Mouse (Mus musculus) heart, postnatal 0 days (tissue): Measurements from ENCODE around the gene Ptgdr2. TPM values are rescaled to one million over a fixed set of nuclear protein-coding genes. Genes with fewer than 3 reads are reported as not detected.
A peak's percentile ranks its signal among the peaks of the same experiment; 100 is the strongest.

Experiments used
- ATAC-seq: fragments of 200-750 bp; cut with Nextera tagmentation; 2 replicates; pipeline ENCODE4 v1.8.0; 2017; ENCODE audit warnings: low read depth, moderate number of reproducible peaks, moderate library complexity; ENCODE audit not compliant: insufficient read depth
- DNase-seq: peaks from one replicate; pipeline ENCODE4 v3.0.0-alpha.2; 2016; ENCODE audit warnings: low spot score
- H3K27ac ChIP-seq: fragments of 300-500 bp; sonication (generic); 2 replicates; pipeline ENCODE4 v1.5.1; 2014; ENCODE audit warnings: low read depth, mild to moderate bottlenecking
- H3K27me3 ChIP-seq: fragments of 300-500 bp; sonication (generic); 2 replicates; pipeline ENCODE4 v1.6.1; 2014; ENCODE audit warnings: low read length, mixed read lengths; ENCODE audit not compliant: control insufficient read depth, insufficient read depth
- H3K36me3 ChIP-seq: fragments of 300-500 bp; sonication (generic); replicated peaks from 2 replicates; pipeline ENCODE4 v1.6.1; 2014; ENCODE audit warnings: low read length, mixed read lengths; ENCODE audit not compliant: control insufficient read depth, insufficient read depth
- H3K4me1 ChIP-seq: fragments of 300-500 bp; sonication (generic); 2 replicates; pipeline ENCODE4 v1.6.1; 2014; ENCODE audit warnings: antibody characterized with exemption; ENCODE audit not compliant: control insufficient read depth, insufficient read depth
- H3K4me2 ChIP-seq: fragments of 300-500 bp; sonication (generic); 2 replicates; pipeline ENCODE4 v1.6.1; 2014; ENCODE audit warnings: low read depth, mild to moderate bottlenecking, low read length, moderate library complexity
- H3K4me3 ChIP-seq: fragments of 300-500 bp; sonication (generic); 2 replicates; pipeline ENCODE4 v1.5.1; 2014; ENCODE audit warnings: low read depth, low read length
- H3K9ac ChIP-seq: fragments of 300-500 bp; sonication (generic); replicated peaks from 2 replicates; pipeline ENCODE4 v1.6.1; 2014; ENCODE audit warnings: low read depth, low read length, mixed read lengths
- H3K9me3 ChIP-seq: fragments of 300-500 bp; sonication (generic); replicated peaks from 2 replicates; pipeline ENCODE4 v1.6.1; 2016; ENCODE audit warnings: low read length; ENCODE audit not compliant: control insufficient read depth
- CTCF ChIP-seq: IDR thresholded peaks from 2 replicates; pipeline ENCODE4 v1.5.1; 2016; ENCODE audit warnings: antibody characterized with exemption, control low read depth, low read depth
- EP300 ChIP-seq: IDR thresholded peaks from 2 replicates; pipeline ENCODE4 v1.6.1; 2016; ENCODE audit warnings: antibody characterized with exemption, low read depth
- WGBS: fragments of 180-500 bp; shearing (Covaris S2); extraction: QIAGEN DNeasy Blood & Tissue Kit; methylation state at CpG from one replicate; pipeline ENCODE4 v1.1.7; 2014; 5-methylcytosine and 5-hydroxymethylcytosine counted together
- polyA plus RNA-seq: library from polyadenylated mRNA; unstranded; fragments of >200 nt; fragmentation: Nextera tagmentation; extraction: Ambion mirVana; gene quantifications from 2 replicates; pipeline ENCODE4 v1.2.1, GENCODE M21; 2015
- total RNA-seq: library from RNA; depleted of rRNA; stranded (reverse); fragments of >200 nt; gene quantifications from 2 replicates; pipeline ENCODE4 v1.2.3, GENCODE M21; 2014; ENCODE audit warnings: low replicate concordance

Gene Ptgdr2
- total and polyA plus RNA-seq, 2 experiments from 2014 or later, result 0.04 to 0.11 TPM

GRCm38 (mm10) chr19:10907891-10908290 lies 29.1 kb upstream of the Ptgdr2 start:
- WGBS, result 36% methylated on average over 3 of the region's 3 CpGs
- H3K4me1 ChIP-seq, result peaks cover 35% of the 10 kb centered on the region; the same call in 1 of the 2 replicates
- H3K4me2 ChIP-seq, result no peak overlapping the region
- no peak for TF ChIP-seq EP300
- peak; percentile 86 for TF ChIP-seq CTCF
- no peak overlapping the region for H3K4me3 ChIP-seq
- H3K9me3 ChIP-seq, result no peaks in the 10 kb centered on the region
- H3K27me3 ChIP-seq, result no peaks in the 10 kb centered on the region
- H3K27ac ChIP-seq, result peak overlapping the region; percentile 94
- ATAC-seq (no peak), DNase-seq (peak; percentile 70)
- H3K36me3 ChIP-seq, result peaks cover 43% of the 10 kb centered on the region
- H3K9ac ChIP-seq, result no peak overlapping the region

- peaks cover 40% of the 10 kb centered on the region for H3K4me1 ChIP-seq
- TF ChIP-seq CTCF (no peak), EP300 (peak; percentile 85)
- peaks cover 30% of the 10 kb centered on the region for H3K36me3 ChIP-seq
- no peak overlapping the region for H3K4me2 ChIP-seq
- H3K4me3 ChIP-seq, result no peak overlapping the region
- ATAC-seq (peak; percentile 65), DNase-seq (peak; percentile 71)
- 17% methylated on average over 6 of the region's 6 CpGs for WGBS
- no peaks in the 10 kb centered on the region for H3K9me3 ChIP-seq
- no peaks in the 10 kb centered on the region for H3K27me3 ChIP-seq
- H3K9ac ChIP-seq, result no peak overlapping the region
- peak overlapping the region; percentile 94 for H3K27ac ChIP-seq
Observed at GRCm38 (mm10) chr19:10909087-10909721, 27.8 kb upstream of the Ptgdr2 start.

GRCm38 (mm10) chr19:10914291-10914690 lies 22.7 kb upstream of the Ptgdr2 start:
- WGBS, result 17% methylated on average over 7 of the region's 7 CpGs
- Histone ChIP-seq H3K4me3 (no peak overlapping the region), H3K36me3 (no peaks in the 10 kb centered on the region), H3K27ac (peak overlapping the region; percentile 68), H3K4me1 (peaks cover 28% of the 10 kb centered on the region), H3K9ac (0 out of 2 replicates have a peak overlapping the region, but pooled peaks have one; percentile 5), H3K27me3 (no peaks in the 10 kb centered on the region), H3K9me3 (no peaks in the 10 kb centered on the region), H3K4me2 (no peak overlapping the region)
- peak; percentile 84 for ATAC-seq
- peak; percentile 84 for DNase-seq
- TF ChIP-seq EP300, result no peak
- TF ChIP-seq CTCF, result no peak

- Histone ChIP-seq H3K9me3 (no peaks in the 10 kb centered on the region), H3K36me3 (no peaks in the 10 kb centered on the region), H3K27me3 (no peaks in the 10 kb centered on the region), H3K9ac (no peak overlapping the region), H3K27ac (peak overlapping the region; percentile 68), H3K4me1 (peaks cover 28% of the 10 kb centered on the region), H3K4me3 (no peak overlapping the region), H3K4me2 (no peak overlapping the region)
- DNase-seq (no peak), ATAC-seq (no peak; the same call in none of the 2 replicates)
- TF ChIP-seq EP300, result no peak
- no peak for TF ChIP-seq CTCF
- WGBS, result 63% methylated on average over 2 of the region's 2 CpGs
Observed at GRCm38 (mm10) chr19:10914870-10915269, 22.1 kb upstream of the Ptgdr2 start.

GRCm38 (mm10) chr19:10916506-10916905 lies 20.5 kb upstream of the Ptgdr2 start:
- H3K9ac ChIP-seq, result no peak overlapping the region
- no peaks in the 10 kb centered on the region for H3K9me3 ChIP-seq
- no peaks in the 10 kb centered on the region for H3K27me3 ChIP-seq
- no peak for ATAC-seq
- no peak overlapping the region for H3K4me2 ChIP-seq
- H3K27ac ChIP-seq, result no peak overlapping the region
- no peak for TF ChIP-seq CTCF
- TF ChIP-seq EP300, result no peak
- DNase-seq, result no peak
- H3K36me3 ChIP-seq, result no peaks in the 10 kb centered on the region
- H3K4me3 ChIP-seq, result no peak overlapping the region
- WGBS, result 47% methylated on average over 5 of the region's 5 CpGs
- peaks cover 18% of the 10 kb centered on the region; the same call in 1 of the 2 replicates for H3K4me1 ChIP-seq
